15 mouse cellular contexts compared by ENCODE assay signal in the genomic region with DNA sequence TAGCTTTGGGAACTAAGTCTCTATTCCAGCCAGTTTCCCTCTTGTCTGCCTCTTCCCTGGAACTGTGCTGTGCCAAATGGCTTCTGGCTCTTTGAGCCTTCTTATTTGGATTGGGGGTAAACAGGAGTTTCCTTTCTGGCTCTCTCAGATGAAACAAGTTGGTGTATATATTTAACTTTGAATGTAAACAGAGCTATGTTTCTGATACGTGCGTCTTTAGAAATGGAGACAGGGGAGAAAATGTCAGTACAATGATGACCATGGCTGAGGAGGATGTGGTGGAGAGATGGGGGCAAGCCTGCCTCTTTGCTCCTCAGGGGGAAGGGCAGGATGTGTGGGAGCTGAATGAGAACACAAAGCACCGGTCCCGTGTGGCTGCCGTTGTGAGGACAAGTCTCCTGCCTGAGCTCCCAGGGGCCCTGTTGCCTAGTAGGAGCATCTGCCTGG. TPM values are rescaled to one million over a fixed set of nuclear protein-coding genes. Genes with fewer than 3 reads are reported as not detected.
DNase-seq lines count a peak whose midpoint lies in the region; ATAC-seq and TF ChIP-seq lines count a peak whose summit lies in the region.
"Had no signal": no experiment of that assay in that cellular context is flagged by ENCODE, and none has a peak within 500 bp of the region (broad histone marks: within the 10 kb centered on the region; RNA-seq: fewer than 3 reads in every experiment).

No protein-coding gene starts in this region.

- H3K9ac ChIP-seq in heart, postnatal 0 days (replicated peaks; ENCODE audit: low read depth, low read length) = no peak overlapping the region
- H3K9ac ChIP-seq in heart, embryonic 11.5 days (ENCODE audit: low read depth, low read length) = no peak overlapping the region
- no peak overlapping the region for H3K9ac ChIP-seq in intestine, embryonic 14.5 days (ENCODE audit: low read length)
- H3K9ac ChIP-seq: forebrain, embryonic 15.5 days; limb, embryonic 13.5 days; liver, postnatal 0 days; midbrain, embryonic 13.5 days had no signal

- no peak for TF ChIP-seq EP300 in heart, postnatal 0 days (IDR thresholded peaks at IDR 0.05; ENCODE audit: low read depth)

- WGBS in heart, postnatal 0 days = 40% methylated on average over 5 of the region's 5 CpGs
- 54% methylated on average over 5 of the region's 5 CpGs for WGBS in heart, embryonic 11.5 days (ENCODE audit: insufficient replicate concordance)
- 27% methylated on average over 5 of the region's 5 CpGs for WGBS in intestine, embryonic 14.5 days

- no peak for DNase-seq in heart, postnatal 0 days (ENCODE audit: low spot score)
- peak; percentile 15 for DNase-seq in T-cell, adult 2 months (ENCODE audit: low spot score)
- DNase-seq in intestine, embryonic 14.5 days (ENCODE audit: low spot score) = no peak
- DNase-seq in lung, postnatal 4 days = peak; percentile 70 to 82
- no peak for DNase-seq in adrenal gland, postnatal 4 days (ENCODE audit: low spot score in 2 of 2)
- DNase-seq: cerebellum, adult 2 months; kidney, adult 2 months; liver, postnatal 0 days had no signal

- H3K27ac ChIP-seq in heart, postnatal 0 days (ENCODE audit: low read depth) = peak overlapping the region; percentile 47
- no peak overlapping the region for H3K27ac ChIP-seq in heart, embryonic 11.5 days (ENCODE audit: low read depth, low read length)
- H3K27ac ChIP-seq in intestine, embryonic 14.5 days (ENCODE audit: low read depth) = peak overlapping the region; percentile 33; the same call in 1 of the 2 replicates
- H3K27ac ChIP-seq: forebrain, embryonic 15.5 days; hindbrain, embryonic 10.5 days; left cerebral cortex, adult 2 months; limb, embryonic 13.5 days; midbrain, embryonic 13.5 days had no signal

- H3K36me3 ChIP-seq in heart, postnatal 0 days (replicated peaks; ENCODE audit: control insufficient read depth, insufficient read depth, low read length) = no peaks in the 10 kb centered on the region
- no peaks in the 10 kb centered on the region for H3K36me3 ChIP-seq in heart, embryonic 11.5 days (ENCODE audit: control insufficient read depth, insufficient read depth, low read length)
- no peaks in the 10 kb centered on the region for H3K36me3 ChIP-seq in intestine, embryonic 14.5 days (ENCODE audit: control insufficient read depth, insufficient read depth, low read length)
- H3K36me3 ChIP-seq: forebrain, embryonic 15.5 days; hindbrain, embryonic 10.5 days; limb, embryonic 13.5 days; midbrain, embryonic 13.5 days had no signal

- no peak for TF ChIP-seq CTCF in heart, postnatal 0 days (IDR thresholded peaks at IDR 0.05; ENCODE audit: low read depth)

- no peaks in the 10 kb centered on the region for H3K9me3 ChIP-seq in heart, postnatal 0 days (replicated peaks; ENCODE audit: control insufficient read depth, low read length)
- no peaks in the 10 kb centered on the region for H3K9me3 ChIP-seq in heart, embryonic 11.5 days (replicated peaks; ENCODE audit: control insufficient read depth, low read length)
- no peaks in the 10 kb centered on the region for H3K9me3 ChIP-seq in intestine, embryonic 14.5 days (ENCODE audit: control insufficient read depth, low read length)
- H3K9me3 ChIP-seq: forebrain, embryonic 15.5 days; hindbrain, embryonic 10.5 days; limb, embryonic 13.5 days; midbrain, embryonic 13.5 days had no signal

- no peak overlapping the region for H3K4me2 ChIP-seq in heart, postnatal 0 days (ENCODE audit: low read depth, low read length)
- H3K4me2 ChIP-seq in heart, embryonic 11.5 days = no peak overlapping the region
- no peak overlapping the region for H3K4me2 ChIP-seq in intestine, embryonic 14.5 days (ENCODE audit: low read length)
- H3K4me2 ChIP-seq: forebrain, embryonic 15.5 days; limb, embryonic 13.5 days; midbrain, embryonic 13.5 days had no signal

- ATAC-seq in heart, postnatal 0 days (ENCODE audit: insufficient read depth, low read depth) = no peak
- no peak for ATAC-seq in heart, embryonic 11.5 days (replicated peaks; ENCODE audit: insufficient number of reproducible peaks, low FRiP score, low TSS enrichment)
- ATAC-seq in intestine, embryonic 14.5 days (replicated peaks; ENCODE audit: low FRiP score, low TSS enrichment, low read depth) = no peak
- no peak for ATAC-seq in activated CD4-positive, CD25-positive, alpha-beta regulatory T cell, adult 4 months
- ATAC-seq: forebrain, embryonic 15.5 days; liver, postnatal 0 days; midbrain, embryonic 13.5 days had no signal

- peaks cover 7% of the 10 kb centered on the region for H3K4me1 ChIP-seq in heart, postnatal 0 days (ENCODE audit: control insufficient read depth, insufficient read depth)
- H3K4me1 ChIP-seq in heart, embryonic 11.5 days (ENCODE audit: control insufficient read depth, insufficient read depth, low read length) = no peaks in the 10 kb centered on the region
- peaks cover 9% of the 10 kb centered on the region; the same call in 1 of the 2 replicates for H3K4me1 ChIP-seq in intestine, embryonic 14.5 days (replicated peaks; ENCODE audit: control insufficient read depth, insufficient read depth, low read length)
- H3K4me1 ChIP-seq: limb, embryonic 13.5 days; midbrain, embryonic 13.5 days had no signal

- no peaks in the 10 kb centered on the region for H3K27me3 ChIP-seq in heart, postnatal 0 days (ENCODE audit: control insufficient read depth, insufficient read depth, low read length)
- H3K27me3 ChIP-seq in heart, embryonic 11.5 days (ENCODE audit: control insufficient read depth, insufficient read depth, low read length) = no peaks in the 10 kb centered on the region
- H3K27me3 ChIP-seq in intestine, embryonic 14.5 days (replicated peaks; ENCODE audit: control insufficient read depth, insufficient read depth, low read length) = no peaks in the 10 kb centered on the region
- H3K27me3 ChIP-seq: forebrain, embryonic 15.5 days; limb, embryonic 13.5 days; midbrain, embryonic 13.5 days had no signal

- no peak overlapping the region for H3K4me3 ChIP-seq in heart, postnatal 0 days (ENCODE audit: low read depth, low read length)
- no peak overlapping the region for H3K4me3 ChIP-seq in heart, embryonic 11.5 days (ENCODE audit: low read depth, low read length)
- H3K4me3 ChIP-seq in intestine, embryonic 14.5 days (ENCODE audit: low read depth, low read length) = no peak overlapping the region
- H3K4me3 ChIP-seq: forebrain, embryonic 15.5 days; hindbrain, embryonic 10.5 days; left cerebral cortex, adult 2 months; limb, embryonic 13.5 days; midbrain, embryonic 13.5 days had no signal

RNA-seq across cellular contexts. Expression of gene Snrk, which starts 25.3 kb away (rescaled TPM):
- 60.4 and 61.7 TPM in 2 replicates for total RNA-seq in heart, postnatal 0 days (2014; rRNA removed; ENCODE audit: low replicate concordance)
- polyA plus RNA-seq in heart, postnatal 0 days (2015; fragmentation: Nextera tagmentation; extraction: Ambion mirVana) = 39.5 and 40.3 TPM in 2 replicates
- 30.6 and 32.9 TPM in 2 replicates for polyA plus RNA-seq in heart, embryonic 11.5 days (2014; fragmentation: Nextera tagmentation; extraction: Ambion mirVana)
- 38.3 and 38.8 TPM in 2 replicates for polyA plus RNA-seq in intestine, embryonic 14.5 days (2014; fragmentation: Nextera tagmentation; extraction: Ambion mirVana)
- polyA plus RNA-seq in activated CD4-positive, CD25-positive, alpha-beta regulatory T cell, adult 4 months (2017; shearing (Covaris generic)) = 10 to 100 TPM; 23.1 to 25.9 TPM
- total RNA-seq in adrenal gland, postnatal 4 days (2021) = 100 to 1,000 TPM; 168 to 184 TPM

Comparison
In these comparisons a context has a peak if more than half of its experiments do, and no peak if none do; other contexts are left out.
1. DNase-seq: peak in T-cell, adult 2 months (single experiment) and lung, postnatal 4 days (2 of 2); none in heart, postnatal 0 days (single experiment), intestine, embryonic 14.5 days (single experiment) and adrenal gland, postnatal 4 days (0 of 2).